Mouse (Mus musculus): ENCODE data around the gene Crhbp.

Crhbp gene

DNA sequence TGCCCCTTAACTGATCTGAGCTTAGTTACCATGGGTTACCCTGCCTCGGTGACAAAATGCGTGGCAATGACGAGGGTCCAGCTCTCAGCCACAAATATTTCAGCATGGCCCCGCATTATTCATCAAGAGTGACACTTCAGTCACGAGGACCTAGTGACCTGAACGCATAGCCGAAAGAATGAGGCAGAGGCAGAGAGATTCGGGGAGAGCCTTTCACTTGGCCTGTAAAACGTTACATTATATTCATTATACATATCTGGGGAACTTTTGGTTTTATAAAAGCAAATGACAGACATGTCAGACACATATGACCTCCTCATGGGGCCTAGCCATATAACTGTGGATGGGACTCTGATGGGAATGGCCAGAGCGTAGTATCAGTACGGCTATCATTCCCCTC, at the start of gene Crhbp:
Gene Crhbp (minus strand): TSS at position 101 of the 400 bp plus-strand sequence.
- no peak for DNase-seq (ENCODE audit: low read depth, low spot score)

DNA sequence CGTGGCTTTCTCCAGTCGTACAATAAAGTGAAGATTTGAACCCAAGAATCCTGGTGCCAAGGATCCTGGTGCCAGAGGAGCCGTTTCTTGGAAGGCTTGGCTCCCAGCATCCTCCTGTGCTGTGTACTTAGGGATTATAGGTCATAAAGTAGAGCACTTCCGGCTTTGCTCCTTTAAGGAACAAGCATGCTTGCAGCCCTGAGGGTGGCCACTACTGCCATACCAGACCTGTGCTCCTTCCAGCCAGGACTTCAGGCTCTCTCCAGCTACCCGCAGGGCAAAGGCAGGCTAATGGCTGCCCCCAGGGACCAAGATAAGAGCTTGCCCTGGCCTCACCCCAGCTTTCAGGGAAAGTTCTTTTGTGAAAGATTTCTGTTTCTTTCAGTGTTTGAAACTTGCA, 48.6 kb upstream of the Crhbp start:
- no peak for DNase-seq (ENCODE audit: low read depth, low spot score)

GRCm38 (mm10) chr13:95491327-95491726, 46.6 kb upstream of the Crhbp start:
- no peak for DNase-seq (ENCODE audit: low read depth, low spot score)

DNA sequence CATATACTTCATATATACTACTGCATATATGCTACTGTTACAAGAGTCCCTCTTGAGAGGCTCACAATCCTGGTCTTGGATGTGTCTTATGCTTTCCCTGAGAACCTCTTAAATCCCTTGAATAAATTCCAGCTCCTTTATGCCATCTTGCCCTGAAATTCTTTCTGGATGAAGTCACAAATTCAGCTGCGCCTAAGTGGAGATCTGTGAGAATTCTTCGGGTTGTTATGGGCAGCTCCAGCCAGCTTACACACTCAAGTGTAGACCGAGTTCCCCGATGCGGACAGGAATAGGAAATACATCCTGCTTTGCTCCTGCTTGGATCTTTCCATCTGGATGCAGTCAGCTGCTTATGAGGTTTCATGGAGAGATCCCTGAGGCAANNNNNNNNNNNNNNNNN, 39.9 kb upstream of the Crhbp start:
- DNase-seq (ENCODE audit: low read depth, low spot score) = no peak

DNA sequence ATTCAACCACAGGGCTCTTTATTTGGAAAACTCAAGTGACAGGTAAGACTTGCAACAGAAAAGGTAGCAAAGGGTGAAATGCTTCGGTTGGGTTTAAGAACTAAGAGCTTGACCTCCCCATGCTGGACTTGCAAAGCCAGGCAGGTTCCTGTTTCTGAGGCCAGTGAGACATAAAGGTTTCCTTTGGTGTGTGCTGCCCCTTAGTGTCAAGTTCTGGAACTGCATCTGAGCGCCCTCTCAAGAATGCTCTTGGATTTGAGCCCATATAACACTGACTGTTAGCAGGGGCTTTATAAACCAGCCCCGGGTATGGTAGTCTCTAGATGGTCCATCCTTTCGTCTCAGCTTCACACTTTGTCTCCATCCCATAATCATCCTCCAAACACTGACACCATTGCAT, 36.7 kb upstream of the Crhbp start:
- peak; percentile 21 for DNase-seq (ENCODE audit: low read depth, low spot score)

- no peak for DNase-seq (ENCODE audit: low read depth, low spot score)
Measured at GRCm38 (mm10) chr13:95478671-95479413, 34.1 kb upstream of the Crhbp start, which contains the start of gene S100z. TSS of gene S100z (minus strand) at chr13:95478721.

DNA sequence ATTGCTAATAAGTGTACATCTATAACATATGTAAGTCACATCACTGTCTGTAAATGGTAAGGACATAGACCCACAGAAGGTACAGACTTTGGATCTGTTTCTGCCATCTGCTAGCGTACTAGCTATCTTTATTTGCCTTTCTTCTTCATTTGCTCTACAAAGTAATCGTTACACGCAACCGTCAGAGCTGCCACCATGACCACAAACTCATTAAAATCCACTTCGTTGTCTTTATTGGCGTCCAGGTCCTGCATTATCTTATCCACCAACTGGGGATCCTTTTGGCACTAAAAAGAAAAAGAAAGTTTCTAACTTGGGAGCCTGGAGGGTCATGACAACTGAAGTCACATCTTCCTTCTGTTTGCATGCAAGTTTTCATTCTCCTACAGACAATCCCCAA, 32.4 kb upstream of the Crhbp start:
- DNase-seq (ENCODE audit: low read depth, low spot score) = no peak

GRCm38 (mm10) chr13:95475124-95475523, 30.4 kb upstream of the Crhbp start:
- DNase-seq (ENCODE audit: low read depth, low spot score) = no peak

GRCm38 (mm10) chr13:95474294-95474693, 29.6 kb upstream of the Crhbp start:
- DNase-seq (ENCODE audit: low read depth, low spot score) = no peak

GRCm38 (mm10) chr13:95470970-95471369, 26.2 kb upstream of the Crhbp start:
- DNase-seq (ENCODE audit: low read depth, low spot score) = no peak

DNA sequence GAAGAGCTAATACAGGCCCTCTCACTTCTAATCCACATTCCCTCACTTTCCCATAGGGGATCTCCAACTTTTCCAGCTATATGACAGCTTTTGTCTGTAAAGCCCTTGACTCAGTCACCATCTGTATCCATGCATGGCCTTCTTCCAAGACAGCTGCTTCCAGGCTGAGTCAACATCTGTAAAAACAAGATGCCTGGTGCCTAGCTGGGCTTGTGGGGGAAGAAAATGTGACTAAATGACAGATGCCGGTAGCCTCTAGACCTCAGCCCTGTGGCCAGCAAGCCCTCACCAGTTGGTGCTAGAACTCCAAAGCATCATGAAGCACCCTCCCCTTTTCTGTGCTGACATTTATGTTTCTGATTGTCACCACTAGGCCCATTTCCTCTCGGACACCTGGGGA, 6.8 kb upstream of the Crhbp start:
- no peak for DNase-seq (ENCODE audit: low read depth, low spot score)

- DNase-seq (ENCODE audit: low read depth, low spot score) = no peak
Measured at GRCm38 (mm10) chr13:95450636-95451210, 6.0 kb upstream of the Crhbp start.

- no peak for DNase-seq (ENCODE audit: low read depth, low spot score)
Measured at GRCm38 (mm10) chr13:95449730-95450129, 5.0 kb upstream of the Crhbp start.

DNA sequence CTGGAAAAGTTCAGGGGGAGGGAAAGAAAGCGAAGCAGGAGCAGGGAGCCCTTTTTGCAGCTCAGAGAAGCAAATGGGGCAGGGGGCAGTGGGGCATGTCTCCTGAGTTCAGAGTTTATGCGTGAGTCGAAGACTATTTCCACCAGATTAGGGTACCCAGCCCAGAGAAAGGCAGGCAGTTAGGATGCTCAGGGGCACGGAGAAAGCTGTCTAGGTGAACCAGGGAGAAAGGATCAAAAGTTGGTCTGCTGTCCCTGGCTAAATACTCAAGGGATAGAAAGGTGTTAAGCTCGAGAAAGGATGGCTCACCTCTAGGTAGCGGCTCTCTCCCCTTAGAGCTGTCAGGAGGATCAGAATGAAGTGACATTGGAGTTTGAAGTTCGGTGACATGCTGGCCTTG, 433 bp downstream of the Crhbp start:
- no peak for DNase-seq (ENCODE audit: low read depth, low spot score)

- no peak for DNase-seq (ENCODE audit: low read depth, low spot score)
Measured at GRCm38 (mm10) chr13:95443376-95444233, 1.1 kb downstream of the Crhbp start.

DNA sequence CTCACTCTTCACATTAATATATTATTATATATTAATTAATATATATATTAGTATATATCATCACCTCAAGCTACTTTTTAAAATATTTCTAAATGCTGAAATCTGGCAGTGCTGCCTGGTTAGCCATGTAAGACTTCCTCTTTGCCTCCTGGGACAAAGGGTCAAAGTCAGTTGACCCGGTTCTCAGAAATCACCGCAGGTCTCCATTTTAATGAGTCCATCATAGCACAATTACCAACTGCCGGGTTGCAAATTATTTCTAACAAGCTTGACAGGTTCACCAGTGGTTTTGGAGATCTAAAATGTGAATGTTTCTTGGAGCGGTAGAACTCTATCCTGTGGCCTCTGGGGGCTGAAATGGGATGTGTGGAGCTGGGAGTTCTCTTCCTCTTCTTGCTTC, 1.8 kb downstream of the Crhbp start:
- DNase-seq (ENCODE audit: low read depth, low spot score) = no peak

DNA sequence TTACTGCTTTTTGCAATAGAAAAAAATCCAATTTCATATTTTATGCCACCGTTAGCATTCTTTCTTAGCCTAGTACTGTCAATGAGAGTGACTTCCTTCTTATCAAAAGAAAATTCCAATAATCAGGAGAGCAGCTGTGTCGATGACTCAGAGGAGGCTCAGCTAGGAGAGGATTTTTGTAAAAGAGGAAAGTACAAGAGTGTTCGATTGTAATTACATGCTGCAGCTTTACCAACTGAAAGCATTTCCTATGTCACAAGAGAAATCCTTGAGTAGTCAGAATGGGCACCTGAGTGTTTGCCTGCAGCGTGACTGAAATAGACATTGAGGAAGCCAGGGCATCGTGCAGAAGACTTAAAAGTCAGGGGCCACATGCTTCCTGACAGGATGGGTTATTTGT, 5.2 kb downstream of the Crhbp start:
- no peak for DNase-seq (ENCODE audit: low read depth, low spot score)

- no peak for DNase-seq (ENCODE audit: low read depth, low spot score)
Measured at GRCm38 (mm10) chr13:95431760-95432159, 13.0 kb downstream of the Crhbp start.

GRCm38 (mm10) chr13:95427499-95427898, 17.2 kb downstream of the Crhbp start:
- DNase-seq (ENCODE audit: low read depth, low spot score) = no peak

GRCm38 (mm10) chr13:95426421-95426820, 18.3 kb downstream of the Crhbp start:
- DNase-seq (ENCODE audit: low read depth, low spot score) = no peak

- DNase-seq (ENCODE audit: low read depth, low spot score) = no peak
Measured at GRCm38 (mm10) chr13:95425484-95425883, 19.2 kb downstream of the Crhbp start.

DNA sequence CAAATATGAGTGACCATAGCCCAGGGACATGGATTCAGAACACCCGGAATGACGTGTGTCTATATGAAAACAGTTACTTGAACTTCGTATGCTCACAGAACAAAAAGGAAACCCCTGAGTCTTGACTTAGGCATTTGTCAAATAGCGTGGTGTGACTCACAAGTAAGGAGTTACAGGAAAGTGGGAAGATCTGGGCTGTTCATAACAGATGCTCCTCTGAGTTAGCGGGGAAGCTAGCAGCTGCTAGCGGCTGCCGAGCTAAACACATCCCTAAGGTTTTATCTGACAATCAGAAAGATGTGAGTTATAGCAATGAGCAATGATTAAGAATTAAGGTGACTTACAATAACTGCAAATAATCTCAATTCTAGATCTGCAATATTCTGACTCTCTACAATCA, 19.8 kb downstream of the Crhbp start:
- DNase-seq (ENCODE audit: low read depth, low spot score) = no peak

All from c-Kit-negative CD71-positive TER-119-positive erythroid progenitor cells, embryonic 14.5 days (primary cell).